Mouse (Mus musculus): ENCODE results near the gene Senp1.

DNA sequence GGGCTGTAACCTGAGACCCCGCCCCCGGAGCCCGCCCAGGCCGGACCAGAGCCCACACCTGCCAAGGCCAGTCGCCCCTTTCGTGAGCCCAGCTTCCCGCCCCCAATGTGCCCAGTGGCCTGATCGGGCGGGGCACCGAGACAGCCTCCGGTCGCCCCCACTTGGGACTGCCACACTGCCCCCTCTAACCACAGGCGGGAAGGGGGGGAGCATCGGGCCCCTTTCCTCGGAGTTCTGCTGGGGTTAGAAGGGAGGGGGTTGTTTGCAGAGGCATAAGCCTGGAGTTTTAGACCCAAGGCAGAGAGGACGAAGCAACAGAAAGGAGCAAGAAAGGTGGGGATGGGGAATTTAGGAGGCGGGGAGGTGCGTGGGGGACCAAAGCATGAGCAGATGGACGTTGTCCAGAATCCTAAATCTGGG lies 88.8 kb downstream of the Senp1 start:
- TF ChIP-seq CTCF (IDR thresholded peaks at IDR 0.05; ENCODE audit: low read depth, low read length) (no peak), POLR2A (IDR thresholded peaks at IDR 0.05; ENCODE audit: extremely low read depth, insufficient read depth, low read length) (no peak)

Data from liver, adult 2 months (tissue).